Mouse (Mus musculus): ENCODE results near the gene Clec2e.

DNA sequence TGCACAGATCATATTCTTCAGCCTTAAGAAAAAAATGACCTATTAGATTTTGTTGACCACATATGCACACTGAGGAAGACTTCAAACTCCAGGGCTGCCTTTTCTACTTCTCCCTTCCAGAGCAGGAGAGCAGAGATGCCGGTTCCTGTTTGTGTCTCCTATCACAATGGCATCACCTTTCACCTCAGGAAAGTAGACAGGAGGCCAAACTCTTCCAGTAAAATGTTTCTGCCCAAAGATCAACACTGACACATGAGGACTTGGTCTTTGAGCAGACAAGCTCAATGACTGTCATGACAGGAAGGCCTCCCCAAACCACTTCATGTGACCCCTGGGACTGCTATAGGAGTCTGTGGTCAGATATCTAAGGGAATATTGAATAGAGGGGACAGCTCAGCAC lies 11.8 kb upstream of the Clec2e start:
- TF ChIP-seq CTCF (IDR thresholded peaks at IDR 0.05; ENCODE audit: borderline replicate concordance, control insufficient read depth, extremely low read depth, insufficient read depth, low read length, poor library complexity) (no peak), POLR2A (IDR thresholded peaks at IDR 0.05; ENCODE audit: control insufficient read depth, extremely low read depth, insufficient read depth, low read length, poor library complexity) (no peak)

Data from thymus, adult 2 months (tissue).